Mouse (Mus musculus): ENCODE measurements around the gene Haao. TPM values are rescaled to one million over a fixed set of nuclear protein-coding genes. Genes with fewer than 3 reads are reported as not detected.

Gene Haao
- total RNA-seq (2023) = 100 to 1,000 TPM; 158 to 237 TPM

GRCm38 (mm10) chr17:83847815-83848214 is at the start of gene Haao:
TSS of gene Haao (minus strand) at chr17:83847963.

Other genes with a start within 250 kb of the Haao start
- not detected for gene Kcng3, start 216.1 kb downstream of the Haao start, total RNA-seq (2023)
- 100 to 1,000 TPM; 116 to 135 TPM for gene Mta3, start 141.8 kb downstream of the Haao start, total RNA-seq (2023)